Mouse (Mus musculus) heart, postnatal 0 days (tissue): ENCODE measurements at regions not wholly inside any gene's neighbourhood (a gene's known extent, or its start where the extent isn't known, plus 50 kb on each side); places are given as distances from the start of the nearest gene placed in this dataset.

Experiments
- CTCF ChIP-seq: IDR thresholded peaks from 2 replicates; pipeline ENCODE4 v1.5.1; 2016; ENCODE audit warnings: antibody characterized with exemption, control low read depth, low read depth
- EP300 ChIP-seq: IDR thresholded peaks from 2 replicates; pipeline ENCODE4 v1.6.1; 2016; ENCODE audit warnings: antibody characterized with exemption, low read depth

DNA sequence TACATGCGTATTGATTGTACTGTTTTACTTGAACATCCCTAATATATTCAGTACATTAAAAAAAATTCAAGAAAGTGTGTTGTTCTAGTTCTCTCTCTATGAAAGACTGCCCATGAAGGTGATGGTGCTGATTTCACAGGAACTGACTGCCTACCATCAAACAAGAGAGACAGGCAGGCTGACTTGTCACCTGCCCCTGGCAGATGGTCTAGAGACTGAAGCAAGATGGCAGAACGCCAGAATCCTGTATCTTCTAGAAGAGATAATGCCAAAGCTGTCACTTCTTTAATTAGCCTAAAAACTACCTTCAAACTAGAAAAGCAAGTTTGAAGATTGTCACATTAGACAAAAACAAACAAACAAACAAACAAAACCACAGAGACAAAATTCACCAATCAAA, 484.7 kb upstream of the Dppa4 start:
- TF ChIP-seq EP300 (no peak), CTCF (no peak)
